In genomic region chr14:75473061-75473930, GRCm38 (mm10) we compare ENCODE assay signal across 11 mouse cellular contexts. TPM values are rescaled to one million over a fixed set of nuclear protein-coding genes. Genes with fewer than 3 reads are reported as not detected.
DNase-seq lines count a peak whose midpoint lies in the region; ATAC-seq and TF ChIP-seq lines count a peak whose summit lies in the region.
"Had no signal": no experiment of that assay in that cellular context is flagged by ENCODE, and none has a peak within 500 bp of the region (broad histone marks: within the 10 kb centered on the region; RNA-seq: fewer than 3 reads in every experiment).

No protein-coding gene starts in this region.

- DNase-seq in embryo, embryonic 10.5 days (ENCODE audit: low spot score), result peak; percentile 28
- DNase-seq in embryo, embryonic 10 days (ENCODE audit: low spot score), result no peak
- peak; percentile 28 for DNase-seq in lung, postnatal 10 days
- no peak for DNase-seq in lung, adult 2 months
- peak; percentile 71 for DNase-seq in forebrain, postnatal 0 days
- no peak for DNase-seq in right cerebral cortex, adult 18-20 months
- DNase-seq in yolk sac, embryonic 10.5 days (ENCODE audit: low spot score), result no peak

- no peak for TF ChIP-seq POLR2A in lung, adult 2 months (IDR thresholded peaks at IDR 0.05; ENCODE audit: borderline replicate concordance, extremely low read depth, low read depth, low read length)

- no peaks in the 10 kb centered on the region for H3K4me1 ChIP-seq in lung, adult 2 months (ENCODE audit: control insufficient read depth, insufficient read depth, low read length)
- peaks cover 14% of the 10 kb centered on the region; the same call in 1 of the 2 replicates for H3K4me1 ChIP-seq in forebrain, postnatal 0 days (ENCODE audit: insufficient read depth)
- peaks cover 3% of the 10 kb centered on the region; the same call in 1 of the 2 replicates for H3K4me1 ChIP-seq in midbrain, embryonic 16.5 days (ENCODE audit: control insufficient read depth, insufficient read depth, low read length)
- H3K4me1 ChIP-seq: embryonic facial prominence, embryonic 12.5 days had no signal

- no peak overlapping the region for H3K4me2 ChIP-seq in forebrain, postnatal 0 days (ENCODE audit: low read depth)
- no peak overlapping the region for H3K4me2 ChIP-seq in midbrain, embryonic 16.5 days (ENCODE audit: low read length)
- H3K4me2 ChIP-seq: embryonic facial prominence, embryonic 12.5 days had no signal

- H3K36me3 ChIP-seq in forebrain, postnatal 0 days (ENCODE audit: insufficient read depth), result no peaks in the 10 kb centered on the region
- no peaks in the 10 kb centered on the region for H3K36me3 ChIP-seq in midbrain, embryonic 16.5 days (ENCODE audit: control insufficient read depth, insufficient read depth, low read length)
- H3K36me3 ChIP-seq: embryonic facial prominence, embryonic 12.5 days had no signal

- 69% methylated on average over 9 of the region's 9 CpGs for WGBS in lung, adult 2 months
- WGBS in forebrain, postnatal 0 days, result 22% methylated on average over 9 of the region's 9 CpGs
- WGBS in midbrain, embryonic 16.5 days, result 47% methylated on average over 9 of the region's 9 CpGs

- peak overlapping the region; percentile 46 for H3K27ac ChIP-seq in forebrain, postnatal 0 days (ENCODE audit: low read depth, low read length)
- H3K27ac ChIP-seq in midbrain, embryonic 16.5 days (ENCODE audit: low read length), result no peak overlapping the region
- H3K27ac ChIP-seq: embryonic facial prominence, embryonic 12.5 days had no signal

- H3K4me3 ChIP-seq in lung, adult 2 months (replicated peaks; ENCODE audit: extremely low read depth, low read depth, low read length), result no peak overlapping the region
- H3K4me3 ChIP-seq in forebrain, postnatal 0 days (ENCODE audit: low read depth, low read length), result no peak overlapping the region
- H3K4me3 ChIP-seq in midbrain, embryonic 16.5 days (ENCODE audit: low read depth, low read length), result no peak overlapping the region
- H3K4me3 ChIP-seq: embryonic facial prominence, embryonic 12.5 days had no signal

- H3K27me3 ChIP-seq in forebrain, postnatal 0 days (ENCODE audit: insufficient read depth, low read length), result no peaks in the 10 kb centered on the region
- no peaks in the 10 kb centered on the region for H3K27me3 ChIP-seq in midbrain, embryonic 16.5 days (ENCODE audit: control insufficient read depth, insufficient read depth, low read depth, low read length)
- H3K27me3 ChIP-seq: embryonic facial prominence, embryonic 12.5 days had no signal

- no peaks in the 10 kb centered on the region for H3K9me3 ChIP-seq in forebrain, postnatal 0 days (ENCODE audit: low read length)
- H3K9me3 ChIP-seq in midbrain, embryonic 16.5 days (replicated peaks; ENCODE audit: control insufficient read depth, low read length, poor library complexity, severe bottlenecking), result no peaks in the 10 kb centered on the region
- H3K9me3 ChIP-seq: embryonic facial prominence, embryonic 12.5 days had no signal

- TF ChIP-seq CTCF in lung, adult 2 months (IDR thresholded peaks at IDR 0.05; ENCODE audit: insufficient read depth, low read length), result no peak
- TF ChIP-seq CTCF in forebrain, postnatal 0 days (IDR thresholded peaks at IDR 0.05; ENCODE audit: low read depth), result no peak

- H3K9ac ChIP-seq in forebrain, postnatal 0 days, result no peak overlapping the region
- H3K9ac ChIP-seq in midbrain, embryonic 16.5 days (ENCODE audit: low read depth, low read length), result no peak overlapping the region
- H3K9ac ChIP-seq: embryonic facial prominence, embryonic 12.5 days had no signal

- ATAC-seq in forebrain, postnatal 0 days, result peak; percentile 86
- peak; percentile 56 for ATAC-seq in midbrain, embryonic 16.5 days

RNA-seq across cellular contexts. Expression of gene Siah3, which starts 17.5 kb away (rescaled TPM):
- polyA plus RNA-seq in lung, adult 2 months (2012; rRNA removed), result 0.04 TPM in 1 of 2 replicates, not detected in the other
- total RNA-seq in forebrain, postnatal 0 days (2014; rRNA removed), result 4.8 and 6.1 TPM in 2 replicates
- polyA plus RNA-seq in forebrain, postnatal 0 days (2015; fragmentation: Nextera tagmentation; extraction: Ambion mirVana), result 2.7 and 3.3 TPM in 2 replicates
- 2.7 and 3.0 TPM in 2 replicates for polyA plus RNA-seq in midbrain, embryonic 16.5 days (2015; fragmentation: Nextera tagmentation; extraction: Ambion mirVana)
- polyA plus RNA-seq: C2C12; heart, embryonic 16.5 days had no signal

Comparison
In these comparisons a context has a peak if more than half of its experiments do, and no peak if none do; other contexts are left out.
1. DNase-seq: peak in embryo, embryonic 10.5 days (single experiment), lung, postnatal 10 days (single experiment) and forebrain, postnatal 0 days (single experiment); none in embryo, embryonic 10 days (single experiment), lung, adult 2 months (single experiment), right cerebral cortex, adult 18-20 months (single experiment) and yolk sac, embryonic 10.5 days (single experiment).